Mouse (Mus musculus) hindbrain, embryonic 14.5 days (tissue): Measurements from ENCODE around the gene Prr15l. TPM values are rescaled to one million over a fixed set of nuclear protein-coding genes. Genes with fewer than 3 reads are reported as not detected.
A peak's percentile ranks its signal among the peaks of the same experiment; 100 is the strongest.

Experiments used
- ATAC-seq: fragments of 200-750 bp; cut with Nextera tagmentation; 2 replicates; pipeline ENCODE4 v1.8.0; 2017; ENCODE audit warnings: moderate number of reproducible peaks, mild to moderate bottlenecking, moderate TSS enrichment, moderate library complexity; ENCODE audit not compliant: low FRiP score
- DNase-seq: peaks from one replicate; pipeline ENCODE4 v3.0.0-alpha.2; 2015; ENCODE audit warnings: low spot score
- H3K27ac ChIP-seq: fragments of 300-500 bp; sonication (generic); 2 replicates; pipeline ENCODE4 v1.5.1; 2014; ENCODE audit warnings: mild to moderate bottlenecking, moderate library complexity
- H3K27me3 ChIP-seq: fragments of 300-500 bp; sonication (generic); 2 replicates; pipeline ENCODE4 v1.6.1; 2014; ENCODE audit warnings: mild to moderate bottlenecking, low read length, mixed read lengths; ENCODE audit not compliant: control insufficient read depth, insufficient read depth
- H3K36me3 ChIP-seq: fragments of 300-500 bp; sonication (generic); replicated peaks from 2 replicates; pipeline ENCODE4 v1.6.1; 2014; ENCODE audit not compliant: control insufficient read depth, insufficient read depth
- H3K4me1 ChIP-seq: fragments of 300-500 bp; sonication (generic); replicated peaks from 2 replicates; pipeline ENCODE4 v1.6.1; 2014; ENCODE audit warnings: antibody characterized with exemption, low read length, mixed read lengths; ENCODE audit not compliant: control insufficient read depth, insufficient read depth
- H3K4me2 ChIP-seq: fragments of 300-500 bp; sonication (generic); replicated peaks from 2 replicates; pipeline ENCODE4 v1.6.1; 2014; ENCODE audit warnings: mild to moderate bottlenecking, moderate library complexity
- H3K4me3 ChIP-seq: fragments of 300-500 bp; sonication (generic); replicated peaks from 2 replicates; pipeline ENCODE4 v1.5.1; 2014; ENCODE audit warnings: mild to moderate bottlenecking, low read length
- H3K9ac ChIP-seq: fragments of 300-500 bp; sonication (generic); 2 replicates; pipeline ENCODE4 v1.6.1; 2014
- H3K9me3 ChIP-seq: fragments of 300-500 bp; sonication (generic); 2 replicates; pipeline ENCODE4 v1.6.1; 2016; ENCODE audit warnings: low read length; ENCODE audit not compliant: control insufficient read depth
- WGBS: fragments of 180-500 bp; shearing (Covaris S2); extraction: QIAGEN DNeasy Blood & Tissue Kit; methylation state at CpG from one replicate; pipeline ENCODE4 v1.1.7; 2014; 5-methylcytosine and 5-hydroxymethylcytosine counted together
- polyA plus RNA-seq: library from polyadenylated mRNA; unstranded; fragments of >200 nt; fragmentation: Nextera tagmentation; extraction: Ambion mirVana; gene quantifications from 2 replicates; pipeline ENCODE4 v1.2.1, GENCODE M21; 2014

Gene Prr15l
- polyA plus RNA-seq, 1 experiment from 2014 or later: 0.16 TPM

GRCm38 (mm10) chr11:96899449-96900306, 28.2 kb upstream of the Prr15l start:
- 15% methylated on average over 13 of the region's 13 CpGs for WGBS
- DNase-seq: no peak

GRCm38 (mm10) chr11:96901332-96901731, 26.6 kb upstream of the Prr15l start:
- no peaks in the 10 kb centered on the region for H3K9me3 ChIP-seq
- peak overlapping the region; percentile 83 for H3K27ac ChIP-seq
- 27% methylated on average over 9 of the region's 9 CpGs for WGBS
- no peak overlapping the region for H3K9ac ChIP-seq
- H3K36me3 ChIP-seq: no peaks in the 10 kb centered on the region
- H3K4me1 ChIP-seq: peaks cover 61% of the 10 kb centered on the region
- no peak for ATAC-seq
- DNase-seq: no peak
- H3K4me2 ChIP-seq: no peak overlapping the region
- H3K4me3 ChIP-seq: no peak overlapping the region
- no peaks in the 10 kb centered on the region for H3K27me3 ChIP-seq

More at GRCm38 (mm10) chr11:96899449-96900306, 28.2 kb upstream of the Prr15l start:
- Histone ChIP-seq H3K9me3 (no peaks in the 10 kb centered on the region), H3K27ac (peak overlapping the region; percentile 76), H3K4me2 (0 out of 2 replicates have a peak overlapping the region, but pooled peaks have one; percentile 18), H3K9ac (peak overlapping the region; percentile 4; the same call in 1 of the 2 replicates), H3K4me1 (peaks cover 51% of the 10 kb centered on the region), H3K27me3 (no peaks in the 10 kb centered on the region), H3K36me3 (no peaks in the 10 kb centered on the region), H3K4me3 (no peak overlapping the region)
- peak; percentile 46; the same call in 1 of the 2 replicates for ATAC-seq

GRCm38 (mm10) chr11:96902639-96903635, 25.0 kb upstream of the Prr15l start:
- no peak overlapping the region for H3K4me2 ChIP-seq
- DNase-seq: peak; percentile 71
- 6% methylated on average over 16 of the region's 16 CpGs for WGBS

GRCm38 (mm10) chr11:96906431-96907161, 21.3 kb upstream of the Prr15l start:
- Histone ChIP-seq H3K27ac (peak overlapping the region; percentile 82), H3K4me2 (no peak overlapping the region; the same call in 1 of the 2 replicates), H3K36me3 (peaks cover 33% of the 10 kb centered on the region), H3K9ac (peak overlapping the region; percentile 30; the same call in 1 of the 2 replicates), H3K27me3 (no peaks in the 10 kb centered on the region), H3K9me3 (no peaks in the 10 kb centered on the region), H3K4me3 (no peak overlapping the region), H3K4me1 (peaks cover 55% of the 10 kb centered on the region)
- ATAC-seq: no peak
- 23% methylated on average over 15 of the region's 15 CpGs for WGBS
- no peak for DNase-seq

More at GRCm38 (mm10) chr11:96902639-96903635, 25.0 kb upstream of the Prr15l start:
- Histone ChIP-seq H3K4me1 (peaks cover 72% of the 10 kb centered on the region), H3K27ac (peak overlapping the region; percentile 83), H3K9me3 (no peaks in the 10 kb centered on the region), H3K27me3 (no peaks in the 10 kb centered on the region), H3K9ac (peak overlapping the region; percentile 18; the same call in 1 of the 2 replicates), H3K4me3 (no peak overlapping the region), H3K36me3 (peaks cover 6% of the 10 kb centered on the region)
- peak; percentile 76 for ATAC-seq

GRCm38 (mm10) chr11:96908594-96908993, 19.3 kb upstream of the Prr15l start:
- peak overlapping the region; percentile 82; the same call in 1 of the 2 replicates for H3K27ac ChIP-seq
- H3K9me3 ChIP-seq: no peaks in the 10 kb centered on the region
- peaks cover 36% of the 10 kb centered on the region for H3K4me1 ChIP-seq
- no peaks in the 10 kb centered on the region for H3K27me3 ChIP-seq
- no peak overlapping the region for H3K4me2 ChIP-seq
- H3K9ac ChIP-seq: no peak overlapping the region
- DNase-seq (no peak), ATAC-seq (no peak)
- peaks cover 41% of the 10 kb centered on the region for H3K36me3 ChIP-seq
- no peak overlapping the region for H3K4me3 ChIP-seq
- WGBS: 87% methylated on average over 12 of the region's 12 CpGs

- peak; percentile 44 for ATAC-seq
- WGBS: 22% methylated on average over 7 of the region's 7 CpGs
- H3K4me1 ChIP-seq: peaks cover 31% of the 10 kb centered on the region
- H3K4me3 ChIP-seq: no peak overlapping the region
- H3K9me3 ChIP-seq: no peaks in the 10 kb centered on the region
- DNase-seq: peak; percentile 89
- H3K27me3 ChIP-seq: no peaks in the 10 kb centered on the region
- H3K9ac ChIP-seq: no peak overlapping the region
- H3K4me2 ChIP-seq: no peak overlapping the region
- H3K36me3 ChIP-seq: peaks cover 41% of the 10 kb centered on the region
- H3K27ac ChIP-seq: no peak overlapping the region
These were observed 17.9 kb upstream of the Prr15l start for GRCm38 (mm10) chr11:96910003-96910402.

GRCm38 (mm10) chr11:96912682-96913081, 15.2 kb upstream of the Prr15l start:
- H3K4me3 ChIP-seq: no peak overlapping the region
- H3K4me1 ChIP-seq: peaks cover 15% of the 10 kb centered on the region
- H3K4me2 ChIP-seq: no peak overlapping the region
- H3K36me3 ChIP-seq: peaks cover 37% of the 10 kb centered on the region
- H3K9ac ChIP-seq: no peak overlapping the region
- no peaks in the 10 kb centered on the region for H3K27me3 ChIP-seq
- no peak overlapping the region for H3K27ac ChIP-seq
- ATAC-seq (no peak), DNase-seq (no peak)
- no peaks in the 10 kb centered on the region for H3K9me3 ChIP-seq
- 93% methylated on average over 11 of the region's 11 CpGs for WGBS

GRCm38 (mm10) chr11:96916044-96916884, 11.6 kb upstream of the Prr15l start, which contains the start of gene Cdk5rap3:
Gene Cdk5rap3, minus strand, starts transcription at chr11:96916496.
- under 1% methylated on average over 55 of the region's 55 CpGs for WGBS
- peak; percentile 98 for ATAC-seq

More at GRCm38 (mm10) chr11:96916044-96916884, 11.6 kb upstream of the Prr15l start, which contains the start of gene Cdk5rap3:
- Histone ChIP-seq H3K27ac (peak within 1 kb of the TSS; percentile 57), H3K27me3 (no peaks in the 10 kb centered on the region), H3K4me1 (peaks cover 8% of the 10 kb centered on the region), H3K9ac (peak within 1 kb of the TSS; percentile 67), H3K9me3 (no peaks in the 10 kb centered on the region), H3K4me2 (peak within 1 kb of the TSS; percentile 86), H3K36me3 (peaks cover 11% of the 10 kb centered on the region; the same call in 1 of the 2 replicates), H3K4me3 (peak within 1 kb of the TSS; percentile 63)
- DNase-seq: peak; percentile 100
